Mouse (Mus musculus): Measurements from ENCODE around the gene Ciz1. TPM values are rescaled to one million over a fixed set of nuclear protein-coding genes. Genes with fewer than 3 reads are reported as not detected.

Gene Ciz1
- 57.7 and 70.3 TPM in 2 replicates for polyA plus RNA-seq (2016; fragmentation: Nextera tagmentation; extraction: Ambion mirVana)

DNA sequence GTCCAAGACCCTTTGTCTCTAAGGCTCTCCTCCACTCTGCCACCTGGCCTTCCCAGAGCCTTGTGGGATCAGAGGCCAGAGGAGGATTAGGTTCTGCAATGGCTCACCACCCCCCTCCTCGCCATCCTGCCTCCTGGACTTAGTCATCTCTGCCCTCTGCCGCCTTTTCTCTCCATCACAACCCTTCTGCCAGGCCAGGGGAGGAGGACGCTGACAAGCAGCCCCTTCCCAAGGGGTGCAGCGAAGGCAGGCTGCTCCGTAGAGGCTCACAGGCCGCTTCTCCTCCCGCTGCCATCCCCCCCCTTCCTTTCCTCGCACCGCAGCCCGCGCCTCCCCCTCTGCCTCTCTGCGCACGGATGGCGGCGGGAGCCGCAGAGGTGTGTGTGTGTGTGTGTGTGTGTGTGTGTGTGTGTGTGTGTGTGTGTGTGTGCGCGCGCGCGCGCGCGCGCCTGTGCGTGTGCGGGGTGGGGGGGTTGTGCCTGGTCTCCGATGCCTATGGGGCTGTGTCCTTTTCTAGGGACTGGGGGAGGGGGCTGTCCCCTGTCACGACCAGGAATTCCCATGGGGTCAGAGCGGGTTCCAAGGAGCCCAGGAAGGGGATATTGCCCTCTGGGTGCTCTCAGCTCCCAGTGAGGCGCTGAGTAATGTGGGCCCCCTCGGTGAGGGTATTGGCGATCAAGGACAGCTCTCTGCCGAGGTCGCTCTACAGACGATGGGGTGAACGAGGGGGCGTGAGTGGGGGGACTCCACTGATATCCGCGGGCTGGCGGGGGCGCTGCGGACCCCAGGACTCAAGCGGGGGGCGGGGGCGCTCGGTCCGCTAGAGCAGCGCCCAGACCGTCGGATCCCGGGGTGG, at the start of gene Ciz1:
TSS of gene Ciz1 (plus strand) at position 177 of the 856 bp plus-strand sequence.
- H3K27ac ChIP-seq: peak within 1 kb of the TSS; percentile 85
- WGBS: under 1% methylated on average over 52 of the region's 52 CpGs

DNA sequence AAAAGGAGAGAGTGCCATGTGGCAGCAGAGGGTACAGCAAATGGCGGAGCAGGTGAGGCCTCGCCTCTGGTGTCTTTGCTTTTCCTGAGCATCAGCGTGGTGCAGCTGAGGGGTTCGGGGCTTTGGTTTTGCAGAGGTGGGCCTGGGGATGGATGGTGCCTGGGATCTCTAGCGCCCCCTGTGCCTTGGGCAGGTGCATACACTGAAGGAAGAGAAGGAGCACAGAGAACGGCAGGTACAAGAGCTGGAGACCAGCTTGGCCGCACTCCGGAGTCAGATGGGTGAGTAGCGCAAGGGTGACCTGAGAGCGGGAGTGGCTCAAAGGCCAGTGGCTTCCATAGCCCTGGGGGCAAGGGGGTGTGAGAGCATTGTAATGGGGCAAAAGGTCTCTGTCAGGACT, 49.2 kb upstream of the Ciz1 start:
- H3K4me1 ChIP-seq: peaks cover 7% of the 10 kb centered on the region; the same call in 1 of the 2 replicates
- no peak for DNase-seq (ENCODE audit: extremely low spot score, low spot score)
- no peak overlapping the region for H3K4me3 ChIP-seq
- no peaks in the 10 kb centered on the region for H3K9me3 ChIP-seq
- no peak overlapping the region for H3K27ac ChIP-seq
- 89% methylated on average over 10 of the region's 10 CpGs for WGBS
- H3K36me3 ChIP-seq (replicated peaks): peaks cover 97% of the 10 kb centered on the region
- H3K27me3 ChIP-seq (ENCODE audit: poor library complexity, severe bottlenecking): no peaks in the 10 kb centered on the region

More for the DNA sequence above, at the start of gene Ciz1:
- H3K27me3 ChIP-seq (ENCODE audit: poor library complexity, severe bottlenecking): peaks cover 35% of the 10 kb centered on the region
- no peaks in the 10 kb centered on the region for H3K36me3 ChIP-seq (replicated peaks)
- DNase-seq (ENCODE audit: extremely low spot score, low spot score): peak; percentile 39
- no peaks in the 10 kb centered on the region for H3K9me3 ChIP-seq
- peaks cover 51% of the 10 kb centered on the region for H3K4me1 ChIP-seq
- peak within 1 kb of the TSS; percentile 71 for H3K4me3 ChIP-seq

DNA sequence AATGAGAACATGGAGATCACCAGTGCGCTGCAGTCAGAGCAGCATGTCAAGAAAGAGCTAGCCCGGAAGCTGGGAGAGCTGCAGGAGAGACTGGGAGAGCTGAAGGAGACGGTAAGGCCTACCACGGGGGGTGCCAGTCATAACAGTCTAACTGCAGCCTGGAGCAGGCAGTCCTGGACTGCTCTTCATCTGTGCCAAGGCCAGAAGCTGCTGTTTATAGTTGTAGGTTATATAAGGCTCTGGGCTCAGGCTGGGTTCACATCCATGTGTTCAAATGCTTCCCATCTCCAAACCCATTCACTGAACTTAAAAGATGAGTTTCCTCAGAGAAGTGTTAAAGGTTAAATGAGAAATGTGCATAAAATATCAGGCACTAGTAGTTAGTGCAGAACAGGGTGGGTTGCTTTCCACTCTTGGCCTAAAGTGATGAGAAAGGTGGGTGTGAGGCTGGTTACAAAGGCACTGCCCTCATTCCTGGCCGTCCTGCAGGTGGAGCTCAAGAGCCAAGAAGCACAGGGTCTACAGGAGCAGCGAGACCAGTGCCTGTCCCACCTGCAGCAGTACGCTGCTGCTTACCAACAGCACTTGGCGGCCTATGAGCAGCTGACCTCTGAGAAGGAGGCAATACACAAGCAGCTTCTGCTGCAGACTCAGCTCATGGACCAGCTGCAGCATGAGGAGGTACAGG, 47.8 kb upstream of the Ciz1 start:
- 57% methylated on average over 8 of the region's 8 CpGs for WGBS
- no peak overlapping the region for H3K4me3 ChIP-seq
- H3K36me3 ChIP-seq (replicated peaks): peaks cover 94% of the 10 kb centered on the region

DNA sequence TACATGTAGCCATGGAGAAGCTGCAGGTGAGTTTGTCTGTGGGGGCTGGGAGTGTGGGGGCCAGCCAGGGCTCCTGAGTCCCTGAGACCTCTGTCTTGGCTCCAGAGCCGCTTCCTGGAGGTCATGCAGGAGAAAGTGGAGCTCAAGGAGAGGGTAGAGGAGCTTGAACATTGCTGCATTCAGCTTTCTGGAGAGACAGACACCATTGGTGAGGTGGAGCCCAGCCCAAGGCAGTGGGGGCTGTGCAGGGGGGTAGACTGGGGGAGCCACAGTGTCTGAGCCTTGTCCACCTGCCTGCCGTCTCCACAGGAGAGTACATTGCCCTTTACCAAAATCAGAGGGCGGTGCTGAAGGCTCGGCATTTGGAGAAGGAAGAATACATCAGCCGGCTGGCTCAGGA, 46.5 kb upstream of the Ciz1 start:
- Histone ChIP-seq H3K4me1 (peaks cover 21% of the 10 kb centered on the region), H3K9me3 (no peaks in the 10 kb centered on the region), H3K27ac (no peak overlapping the region), H3K4me3 (no peak overlapping the region), H3K36me3 (replicated peaks) (peaks cover 94% of the 10 kb centered on the region), H3K27me3 (ENCODE audit: poor library complexity, severe bottlenecking) (peaks cover 9% of the 10 kb centered on the region)
- no peak for DNase-seq (ENCODE audit: extremely low spot score, low spot score)
- WGBS: 90% methylated on average over 5 of the region's 5 CpGs

More for the DNA sequence above, 47.8 kb upstream of the Ciz1 start:
- H3K27ac ChIP-seq: no peak overlapping the region
- H3K27me3 ChIP-seq (ENCODE audit: poor library complexity, severe bottlenecking): no peaks in the 10 kb centered on the region
- peak; percentile 55 for DNase-seq (ENCODE audit: extremely low spot score, low spot score)
- peaks cover 12% of the 10 kb centered on the region; the same call in 1 of the 2 replicates for H3K4me1 ChIP-seq
- no peaks in the 10 kb centered on the region for H3K9me3 ChIP-seq

DNA sequence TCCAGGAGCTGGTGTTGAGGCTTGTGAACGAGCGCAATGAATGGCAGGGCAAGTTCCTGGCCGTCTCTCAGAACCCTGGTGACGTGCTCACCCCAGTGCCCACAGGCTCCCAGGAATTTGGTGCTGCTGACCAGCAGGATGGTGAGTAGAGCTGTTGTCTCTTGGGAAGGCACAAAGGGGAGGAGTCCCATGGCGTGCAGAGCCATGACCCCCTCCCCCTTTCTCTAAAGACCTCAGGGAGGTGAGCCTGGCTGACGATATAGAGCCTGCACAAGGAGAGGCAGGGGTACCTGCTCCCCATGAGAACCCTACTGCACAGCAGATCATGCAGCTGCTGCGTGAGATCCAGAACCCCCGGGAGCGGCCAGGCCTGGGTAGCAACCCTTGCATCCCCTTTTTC, 46.0 kb upstream of the Ciz1 start:
- peaks cover 14% of the 10 kb centered on the region for H3K27me3 ChIP-seq (ENCODE audit: poor library complexity, severe bottlenecking)
- no peaks in the 10 kb centered on the region for H3K9me3 ChIP-seq
- 82% methylated on average over 9 of the region's 9 CpGs for WGBS
- DNase-seq (ENCODE audit: extremely low spot score, low spot score): no peak
- peaks cover 89% of the 10 kb centered on the region for H3K36me3 ChIP-seq (replicated peaks)
- H3K4me1 ChIP-seq: peaks cover 26% of the 10 kb centered on the region
- no peak overlapping the region for H3K4me3 ChIP-seq
- H3K27ac ChIP-seq: no peak overlapping the region

DNA sequence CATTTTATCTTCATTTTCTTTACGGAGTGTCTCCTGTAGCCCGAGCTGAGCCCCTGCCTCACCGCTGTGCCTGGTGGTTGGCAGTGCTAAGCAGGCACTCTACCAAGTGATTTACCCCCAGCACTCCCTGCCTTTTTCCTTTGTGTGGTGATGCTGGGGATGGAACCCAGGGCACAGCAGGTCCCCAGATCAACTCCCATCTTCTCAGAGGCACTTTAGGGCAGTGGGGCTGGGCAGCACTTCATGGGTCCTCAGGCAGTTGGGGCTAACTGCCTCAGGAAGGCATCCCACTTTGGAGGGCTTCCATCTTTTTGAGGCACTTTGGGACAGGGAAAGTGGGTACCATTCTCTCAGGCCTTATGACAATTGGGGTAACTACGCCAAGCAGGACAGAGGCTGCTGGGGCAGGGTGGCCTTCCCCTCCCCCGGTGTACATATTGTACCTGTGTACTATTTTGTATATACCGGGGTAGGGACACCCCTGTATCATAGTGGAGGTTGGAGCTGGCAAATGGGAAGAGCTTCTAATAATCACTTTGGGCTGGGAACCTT, 44.8 kb upstream of the Ciz1 start:
- no peak for DNase-seq (ENCODE audit: extremely low spot score, low spot score)
- 90% methylated on average over 6 of the region's 6 CpGs for whole genome bisulfite sequencing
- no peaks in the 10 kb centered on the region for H3K9me3 ChIP-seq
- peaks cover 19% of the 10 kb centered on the region for H3K27me3 ChIP-seq (ENCODE audit: poor library complexity, severe bottlenecking)
- no peak overlapping the region for H3K4me3 ChIP-seq
- peaks cover 38% of the 10 kb centered on the region for H3K4me1 ChIP-seq
- H3K36me3 ChIP-seq (replicated peaks): peaks cover 78% of the 10 kb centered on the region
- no peak overlapping the region for H3K27ac ChIP-seq

DNA sequence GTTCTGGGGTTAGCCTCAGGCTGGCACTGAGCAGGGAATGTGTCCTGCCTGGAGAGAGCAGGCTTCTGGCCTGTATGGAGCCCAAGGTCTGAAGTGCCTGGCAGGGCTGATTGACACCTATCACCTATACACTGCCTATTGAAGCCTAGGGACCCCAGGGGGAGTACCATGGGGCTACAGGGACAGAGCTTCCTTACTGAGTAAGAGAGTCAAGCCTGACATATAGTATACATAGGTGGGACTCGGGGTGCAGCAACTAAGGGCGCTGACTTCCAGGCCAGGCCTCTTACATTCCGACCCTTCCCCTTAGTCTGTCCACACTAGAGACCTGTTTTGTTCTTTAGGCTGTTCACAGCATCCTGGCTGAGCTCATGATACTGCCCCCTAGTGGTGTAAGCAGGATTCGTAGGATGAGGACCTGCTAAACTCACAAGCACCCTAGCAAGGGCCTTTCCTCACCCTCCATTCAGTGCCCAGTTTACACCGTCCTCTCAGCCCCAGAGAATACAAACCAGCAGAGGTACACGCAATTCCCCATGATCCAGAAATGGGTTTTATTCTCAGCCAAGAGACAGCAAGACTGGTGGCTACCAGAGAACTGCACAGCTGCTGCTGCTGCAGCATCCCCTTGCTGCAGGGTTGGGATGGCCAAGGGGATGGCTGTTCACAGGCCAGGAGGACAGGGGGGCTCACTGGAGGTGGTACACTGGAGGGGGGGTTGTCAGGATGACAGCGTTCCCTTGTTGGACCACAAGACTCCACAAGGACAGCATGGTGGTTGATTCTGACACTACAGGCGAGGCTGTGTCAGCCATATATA, 44.0 kb upstream of the Ciz1 start:
- Histone ChIP-seq H3K27ac (no peak overlapping the region), H3K4me1 (peaks cover 44% of the 10 kb centered on the region), H3K36me3 (replicated peaks) (peaks cover 69% of the 10 kb centered on the region), H3K27me3 (ENCODE audit: poor library complexity, severe bottlenecking) (peaks cover 27% of the 10 kb centered on the region), H3K4me3 (no peak overlapping the region), H3K9me3 (no peaks in the 10 kb centered on the region)
- WGBS: 47% methylated on average over 8 of the region's 8 CpGs
- DNase-seq (ENCODE audit: extremely low spot score, low spot score): peak; percentile 67

DNA sequence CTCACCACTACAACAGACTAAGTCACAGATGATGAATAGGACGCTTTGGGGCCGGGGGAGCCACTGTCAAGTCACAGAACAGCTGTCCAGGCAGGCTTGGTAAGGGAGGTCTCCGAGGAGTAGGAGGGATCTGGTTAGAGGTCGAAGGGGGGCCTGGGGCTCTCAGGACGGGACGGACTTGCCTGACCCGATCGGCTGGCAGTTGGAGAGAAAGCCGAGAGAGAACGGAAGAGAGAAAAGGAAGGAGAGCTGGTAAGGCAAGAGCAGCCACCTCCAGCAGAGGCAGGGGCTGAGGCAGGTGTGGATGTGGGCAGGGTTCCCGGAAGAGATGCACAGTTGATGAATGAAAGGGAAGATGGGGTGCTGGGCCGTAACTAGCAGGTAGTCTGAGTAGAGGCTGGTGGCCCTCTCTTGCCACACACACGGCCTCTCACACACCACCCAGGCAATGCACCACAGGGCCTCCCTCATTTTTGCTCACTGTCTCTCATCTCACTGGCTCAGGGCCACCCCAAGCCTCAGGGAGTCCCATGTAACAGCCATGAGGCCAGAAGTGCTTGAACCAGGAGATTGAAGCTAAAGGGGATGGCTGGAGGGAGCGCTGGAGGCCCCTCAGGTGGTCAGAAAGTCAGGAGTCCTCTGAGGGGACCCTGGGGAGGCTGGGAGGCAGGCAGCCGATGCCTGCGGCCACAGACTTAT, 43.1 kb upstream of the Ciz1 start:
- peaks cover 35% of the 10 kb centered on the region for H3K27me3 ChIP-seq (ENCODE audit: poor library complexity, severe bottlenecking)
- H3K4me1 ChIP-seq: peaks cover 44% of the 10 kb centered on the region
- WGBS: 93% methylated on average over 16 of the region's 16 CpGs
- H3K4me3 ChIP-seq: no peak overlapping the region; the same call in 1 of the 2 replicates
- H3K36me3 ChIP-seq (replicated peaks): peaks cover 61% of the 10 kb centered on the region
- H3K27ac ChIP-seq: no peak overlapping the region
- DNase-seq (ENCODE audit: extremely low spot score, low spot score): no peak
- no peaks in the 10 kb centered on the region for H3K9me3 ChIP-seq

DNA sequence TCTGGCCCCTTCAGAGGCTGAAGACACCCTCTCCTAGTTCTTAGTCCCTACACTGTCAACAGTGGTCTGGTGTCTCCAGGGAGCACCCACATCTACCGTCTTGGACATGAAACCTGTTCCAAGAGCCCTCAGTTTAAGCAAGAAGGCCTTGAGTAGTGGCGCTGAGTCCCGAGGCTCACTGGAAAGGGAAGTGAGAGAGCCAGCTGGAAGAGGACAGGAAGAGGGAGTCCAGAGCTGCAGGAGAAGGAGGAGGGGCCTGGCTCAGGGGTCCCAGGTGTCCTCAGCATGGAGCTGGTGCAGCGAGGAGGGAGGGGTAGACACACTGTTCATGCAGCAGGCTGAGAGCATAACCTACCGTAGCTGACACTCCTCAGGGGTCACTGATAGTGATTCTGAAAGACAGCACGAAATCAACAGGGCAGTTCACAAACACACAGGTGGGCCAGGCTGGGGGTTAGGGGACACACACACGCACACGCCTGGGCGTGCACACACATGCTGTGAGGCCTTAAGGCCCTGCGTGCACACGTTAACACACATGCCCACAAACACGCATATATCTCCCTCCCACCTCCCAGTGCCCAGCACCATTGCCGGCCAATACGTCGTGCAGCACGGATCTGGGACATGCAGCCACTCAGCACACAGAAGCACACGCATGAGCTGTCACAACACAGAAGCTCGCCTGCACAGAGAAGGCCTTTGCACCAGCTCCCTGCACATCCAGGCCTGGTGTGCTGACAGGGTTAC, 41.9 kb upstream of the Ciz1 start:
- no peaks in the 10 kb centered on the region for H3K9me3 ChIP-seq
- H3K4me3 ChIP-seq: no peak overlapping the region
- H3K4me1 ChIP-seq: peaks cover 45% of the 10 kb centered on the region
- DNase-seq (ENCODE audit: extremely low spot score, low spot score): no peak
- 88% methylated on average over 18 of the region's 18 CpGs for WGBS
- no peak overlapping the region for H3K27ac ChIP-seq
- H3K27me3 ChIP-seq (ENCODE audit: poor library complexity, severe bottlenecking): peaks cover 42% of the 10 kb centered on the region
- H3K36me3 ChIP-seq (replicated peaks): peaks cover 48% of the 10 kb centered on the region

DNA sequence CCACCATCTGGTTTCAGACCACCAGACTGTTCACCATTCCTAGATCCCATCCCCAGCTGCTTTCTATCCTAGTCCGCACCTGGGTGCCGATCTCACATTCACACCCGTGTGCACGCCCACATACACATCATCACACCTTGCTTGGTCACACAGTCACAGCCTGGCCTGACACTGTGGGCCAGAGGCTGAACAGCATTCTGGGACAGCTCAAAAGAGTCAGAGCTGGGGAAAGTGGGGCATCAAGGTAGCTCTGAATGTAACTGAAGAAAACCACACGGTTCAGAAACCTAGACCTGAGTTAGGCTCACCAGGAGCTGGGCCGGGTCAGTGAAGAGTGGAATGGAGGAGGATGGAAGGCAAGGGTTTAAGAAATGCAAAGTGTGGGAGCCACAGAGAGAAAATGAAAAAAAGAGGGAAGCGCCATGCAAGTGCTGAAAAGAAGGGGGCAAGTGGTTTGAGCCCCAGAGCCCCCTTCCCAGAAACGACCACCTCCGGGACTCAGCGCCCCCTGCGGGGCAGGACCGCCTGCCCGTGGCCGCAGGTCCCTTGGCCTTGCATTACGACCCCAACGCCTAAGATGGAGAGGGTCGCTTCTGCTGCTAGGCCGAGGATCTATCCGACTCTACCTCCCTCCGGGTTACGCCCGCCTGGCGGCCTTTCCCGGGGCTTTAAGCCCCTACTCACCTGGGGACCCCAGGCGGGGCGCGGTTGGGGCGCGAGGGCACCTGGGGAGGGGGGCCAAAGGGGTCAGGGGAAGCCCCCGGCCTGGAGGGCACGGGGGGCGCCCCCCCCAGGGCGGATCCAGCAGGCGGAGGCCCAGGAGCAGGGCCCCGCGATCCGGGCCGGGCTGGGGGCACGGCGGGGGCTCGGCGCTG, 40.4 kb upstream of the Ciz1 start:
- H3K27ac ChIP-seq: peak overlapping the region; percentile 88
- peaks cover 54% of the 10 kb centered on the region for H3K27me3 ChIP-seq (ENCODE audit: poor library complexity, severe bottlenecking)
- DNase-seq (ENCODE audit: extremely low spot score, low spot score): no peak
- H3K36me3 ChIP-seq (replicated peaks): peaks cover 34% of the 10 kb centered on the region
- 9% methylated on average over 41 of the region's 42 CpGs for WGBS
- H3K4me3 ChIP-seq: peak overlapping the region; percentile 88
- H3K4me1 ChIP-seq: peaks cover 59% of the 10 kb centered on the region
- H3K9me3 ChIP-seq: no peaks in the 10 kb centered on the region
